Mouse (Mus musculus): ENCODE results near the gene Myo16.

The Myo16 gene

GRCm38 (mm10) chr8:10402606-10403005, 248.9 kb downstream of the Myo16 start:
- TF ChIP-seq GATA4 (IDR thresholded peaks at IDR 0.05; ENCODE audit: insufficient replicate concordance, low read length): no peak

GRCm38 (mm10) chr8:10405469-10405868, 251.8 kb downstream of the Myo16 start:
- no peak for TF ChIP-seq GATA4 (IDR thresholded peaks at IDR 0.05; ENCODE audit: insufficient replicate concordance, low read length)

GRCm38 (mm10) chr8:10409043-10409442, 255.3 kb downstream of the Myo16 start:
- no peak for TF ChIP-seq GATA4 (IDR thresholded peaks at IDR 0.05; ENCODE audit: insufficient replicate concordance, low read length)

- TF ChIP-seq GATA4 (IDR thresholded peaks at IDR 0.05; ENCODE audit: insufficient replicate concordance, low read length): no peak
Observed at GRCm38 (mm10) chr8:10411511-10411910, 257.8 kb downstream of the Myo16 start.

- no peak for TF ChIP-seq GATA4 (IDR thresholded peaks at IDR 0.05; ENCODE audit: insufficient replicate concordance, low read length)
Observed at GRCm38 (mm10) chr8:10413881-10414280, 260.2 kb downstream of the Myo16 start.

GRCm38 (mm10) chr8:10414684-10415212, 261.0 kb downstream of the Myo16 start:
- TF ChIP-seq GATA4 (IDR thresholded peaks at IDR 0.05; ENCODE audit: insufficient replicate concordance, low read length): no peak

GRCm38 (mm10) chr8:10415288-10415687, 261.6 kb downstream of the Myo16 start:
- no peak for TF ChIP-seq GATA4 (IDR thresholded peaks at IDR 0.05; ENCODE audit: insufficient replicate concordance, low read length)

- no peak for TF ChIP-seq GATA4 (IDR thresholded peaks at IDR 0.05; ENCODE audit: insufficient replicate concordance, low read length)
Observed at GRCm38 (mm10) chr8:10415885-10416284, 262.2 kb downstream of the Myo16 start.

GRCm38 (mm10) chr8:10416806-10417205, 263.1 kb downstream of the Myo16 start:
- no peak for TF ChIP-seq GATA4 (IDR thresholded peaks at IDR 0.05; ENCODE audit: insufficient replicate concordance, low read length)

GRCm38 (mm10) chr8:10417281-10417680, 263.6 kb downstream of the Myo16 start:
- no peak for TF ChIP-seq GATA4 (IDR thresholded peaks at IDR 0.05; ENCODE audit: insufficient replicate concordance, low read length)

- no peak for TF ChIP-seq GATA4 (IDR thresholded peaks at IDR 0.05; ENCODE audit: insufficient replicate concordance, low read length)
Observed at GRCm38 (mm10) chr8:10418013-10418412, 264.3 kb downstream of the Myo16 start.

GRCm38 (mm10) chr8:10418971-10419370, 265.3 kb downstream of the Myo16 start:
- TF ChIP-seq GATA4 (IDR thresholded peaks at IDR 0.05; ENCODE audit: insufficient replicate concordance, low read length): no peak

- no peak for TF ChIP-seq GATA4 (IDR thresholded peaks at IDR 0.05; ENCODE audit: insufficient replicate concordance, low read length)
Observed at GRCm38 (mm10) chr8:10419726-10420125, 266.0 kb downstream of the Myo16 start.

GRCm38 (mm10) chr8:10420551-10420950, 266.8 kb downstream of the Myo16 start:
- no peak for TF ChIP-seq GATA4 (IDR thresholded peaks at IDR 0.05; ENCODE audit: insufficient replicate concordance, low read length)

- no peak for TF ChIP-seq GATA4 (IDR thresholded peaks at IDR 0.05; ENCODE audit: insufficient replicate concordance, low read length)
Observed at GRCm38 (mm10) chr8:10421516-10422090, 267.9 kb downstream of the Myo16 start.

- TF ChIP-seq GATA4 (IDR thresholded peaks at IDR 0.05; ENCODE audit: insufficient replicate concordance, low read length): no peak
Observed at GRCm38 (mm10) chr8:10435492-10435891, 281.8 kb downstream of the Myo16 start.

GRCm38 (mm10) chr8:10438772-10439171, 285.1 kb downstream of the Myo16 start:
- no peak for TF ChIP-seq GATA4 (IDR thresholded peaks at IDR 0.05; ENCODE audit: insufficient replicate concordance, low read length)
